Mouse (Mus musculus) hindbrain, embryonic 12.5 days (tissue): ENCODE data around the gene Sox5. TPM values are rescaled to one million over a fixed set of nuclear protein-coding genes. Genes with fewer than 3 reads are reported as not detected.

Experiments
- ATAC-seq: fragments of 200-750 bp; cut with Nextera tagmentation; 2 replicates; pipeline ENCODE4 v1.8.0; 2017; ENCODE audit warnings: moderate TSS enrichment; ENCODE audit not compliant: low FRiP score
- H3K27ac ChIP-seq: fragments of 300-500 bp; sonication (generic); 2 replicates; pipeline ENCODE4 v1.5.1; 2016; ENCODE audit warnings: mild to moderate bottlenecking
- H3K27me3 ChIP-seq: fragments of 300-500 bp; sonication (generic); 2 replicates; pipeline ENCODE4 v1.6.1; 2016; ENCODE audit warnings: mild to moderate bottlenecking
- H3K36me3 ChIP-seq: fragments of 300-500 bp; sonication (generic); 2 replicates; pipeline ENCODE4 v1.6.1; 2016; ENCODE audit warnings: mild to moderate bottlenecking
- H3K4me1 ChIP-seq: fragments of 300-500 bp; sonication (generic); 2 replicates; pipeline ENCODE4 v1.6.1; 2016
- H3K4me2 ChIP-seq: fragments of 300-500 bp; sonication (generic); replicated peaks from 2 replicates; pipeline ENCODE4 v1.6.1; 2016; ENCODE audit warnings: mild to moderate bottlenecking
- H3K4me3 ChIP-seq: fragments of 300-500 bp; sonication (generic); 2 replicates; pipeline ENCODE4 v1.5.1; 2016; ENCODE audit warnings: mild to moderate bottlenecking
- H3K9ac ChIP-seq: fragments of 300-500 bp; sonication (generic); 2 replicates; pipeline ENCODE4 v1.6.1; 2016; ENCODE audit warnings: mild to moderate bottlenecking, moderate library complexity
- H3K9me3 ChIP-seq: fragments of 300-500 bp; sonication (generic); replicated peaks from 2 replicates; pipeline ENCODE4 v1.6.1; 2016; ENCODE audit warnings: mild to moderate bottlenecking
- WGBS: fragments of 180-500 bp; shearing (Covaris S2); methylation state at CpG from one replicate; pipeline ENCODE4 v1.1.7; 2016; 5-methylcytosine and 5-hydroxymethylcytosine counted together
- polyA plus RNA-seq: library from polyadenylated mRNA; unstranded; fragments of >200 nt; fragmentation: Nextera tagmentation; extraction: Ambion mirVana; gene quantifications from 2 replicates; pipeline ENCODE4 v1.2.1, GENCODE M21; 2016

Sox5 gene
- polyA plus RNA-seq, 1 experiment from 2014 or later = 49.1 TPM

DNA sequence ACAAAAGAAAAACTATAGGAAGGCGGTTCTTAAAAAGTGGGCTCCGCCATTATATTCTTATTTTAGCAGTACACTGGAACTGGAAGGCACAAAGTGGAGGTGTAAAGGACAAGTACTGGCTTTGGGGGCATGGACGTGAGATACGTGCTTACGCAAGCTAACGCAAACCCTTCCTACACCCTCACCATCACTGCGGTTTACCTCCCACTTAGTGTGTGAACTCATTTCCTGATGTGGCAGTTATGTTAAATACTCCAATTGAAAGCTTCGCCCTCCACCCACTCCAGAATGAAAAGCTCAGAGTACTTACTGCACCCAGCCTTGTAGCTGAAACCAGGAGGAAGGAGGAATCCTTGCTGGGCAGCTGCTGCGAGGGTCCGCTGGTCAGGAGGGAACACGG is 821.3 kb downstream of the Sox5 start:
- no peaks in the 10 kb centered on the region for H3K27me3 ChIP-seq
- ATAC-seq = no peak
- no peaks in the 10 kb centered on the region for H3K4me1 ChIP-seq
- no peak overlapping the region for H3K9ac ChIP-seq
- no peak overlapping the region for H3K4me3 ChIP-seq
- WGBS = 96% methylated on average over 11 of the region's 11 CpGs
- H3K4me2 ChIP-seq = no peak overlapping the region
- H3K27ac ChIP-seq = no peak overlapping the region
- H3K36me3 ChIP-seq = peaks cover 3% of the 10 kb centered on the region; the same call in 1 of the 2 replicates
- no peaks in the 10 kb centered on the region for H3K9me3 ChIP-seq

DNA sequence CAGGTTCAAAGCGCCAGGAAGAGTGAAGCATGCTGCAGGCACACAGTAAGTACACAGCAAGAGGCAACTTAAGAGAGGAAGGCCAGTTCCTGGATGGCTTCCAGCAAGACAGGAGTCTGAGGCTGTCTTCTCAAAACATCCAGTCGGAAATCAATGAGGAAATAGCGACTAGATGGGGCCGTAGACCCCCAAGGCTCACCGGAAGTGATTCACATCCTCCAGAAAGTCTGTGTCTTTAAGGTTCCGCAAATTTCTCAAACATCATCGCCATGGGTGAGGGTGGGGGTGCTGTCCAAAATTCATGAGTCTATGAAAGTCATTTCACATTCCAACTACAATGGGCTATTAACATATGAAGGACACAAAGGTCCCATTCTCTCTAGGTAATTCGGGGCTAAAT is 821.7 kb downstream of the Sox5 start:
- 84% methylated on average over 8 of the region's 8 CpGs for WGBS
- no peak overlapping the region for H3K4me2 ChIP-seq
- H3K4me3 ChIP-seq = no peak overlapping the region
- H3K36me3 ChIP-seq = peaks cover 3% of the 10 kb centered on the region; the same call in 1 of the 2 replicates
- ATAC-seq = no peak
- H3K9ac ChIP-seq = no peak overlapping the region
- no peaks in the 10 kb centered on the region for H3K27me3 ChIP-seq
- no peaks in the 10 kb centered on the region for H3K9me3 ChIP-seq
- no peak overlapping the region for H3K27ac ChIP-seq
- no peaks in the 10 kb centered on the region for H3K4me1 ChIP-seq

DNA sequence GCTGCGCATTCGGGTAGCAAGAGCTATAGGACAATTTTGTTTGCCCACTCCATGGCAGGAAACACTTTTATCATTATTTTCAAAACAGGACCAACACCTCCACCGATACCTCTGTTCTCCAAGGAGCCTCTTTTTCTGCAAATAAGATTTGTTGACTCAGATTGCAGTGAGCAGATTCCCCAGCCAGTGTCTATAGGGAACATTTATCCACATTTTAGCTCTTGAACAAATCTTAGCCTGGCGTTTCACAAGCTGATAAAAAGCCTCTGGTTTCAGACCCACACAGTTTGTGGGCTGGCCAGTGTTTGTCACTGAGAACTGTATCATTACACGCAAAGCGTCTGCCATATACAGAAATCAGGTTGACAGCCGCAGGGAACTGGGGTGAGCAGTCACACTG is 823.4 kb downstream of the Sox5 start:
- no peak for ATAC-seq
- H3K4me3 ChIP-seq = no peak overlapping the region
- H3K9ac ChIP-seq = no peak overlapping the region
- H3K27ac ChIP-seq = no peak overlapping the region
- peaks cover 3% of the 10 kb centered on the region; the same call in 1 of the 2 replicates for H3K36me3 ChIP-seq
- no peaks in the 10 kb centered on the region for H3K4me1 ChIP-seq
- H3K27me3 ChIP-seq = no peaks in the 10 kb centered on the region
- 88% methylated on average over 7 of the region's 7 CpGs for WGBS
- H3K4me2 ChIP-seq = no peak overlapping the region
- H3K9me3 ChIP-seq = no peaks in the 10 kb centered on the region

DNA sequence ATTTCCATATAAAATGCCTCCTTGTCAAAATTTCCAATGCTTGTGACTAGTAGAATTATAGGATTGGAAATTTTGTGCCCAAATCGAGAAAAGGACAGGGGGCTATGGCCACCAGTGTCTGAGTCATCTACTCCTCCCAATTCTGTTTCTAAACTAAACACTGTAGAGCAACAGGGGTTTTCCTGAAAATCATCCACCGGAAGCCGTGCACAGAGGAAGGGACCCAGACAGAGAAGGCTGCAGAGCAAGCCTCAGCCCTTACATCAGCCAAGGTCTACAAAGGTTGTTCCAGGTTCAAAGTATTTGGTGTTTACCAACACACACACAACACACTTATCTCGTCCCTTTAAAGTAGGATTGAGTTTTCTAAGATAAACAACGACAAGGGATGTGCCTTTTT is 824.7 kb downstream of the Sox5 start:
- WGBS = 75% methylated on average over 5 of the region's 5 CpGs

DNA sequence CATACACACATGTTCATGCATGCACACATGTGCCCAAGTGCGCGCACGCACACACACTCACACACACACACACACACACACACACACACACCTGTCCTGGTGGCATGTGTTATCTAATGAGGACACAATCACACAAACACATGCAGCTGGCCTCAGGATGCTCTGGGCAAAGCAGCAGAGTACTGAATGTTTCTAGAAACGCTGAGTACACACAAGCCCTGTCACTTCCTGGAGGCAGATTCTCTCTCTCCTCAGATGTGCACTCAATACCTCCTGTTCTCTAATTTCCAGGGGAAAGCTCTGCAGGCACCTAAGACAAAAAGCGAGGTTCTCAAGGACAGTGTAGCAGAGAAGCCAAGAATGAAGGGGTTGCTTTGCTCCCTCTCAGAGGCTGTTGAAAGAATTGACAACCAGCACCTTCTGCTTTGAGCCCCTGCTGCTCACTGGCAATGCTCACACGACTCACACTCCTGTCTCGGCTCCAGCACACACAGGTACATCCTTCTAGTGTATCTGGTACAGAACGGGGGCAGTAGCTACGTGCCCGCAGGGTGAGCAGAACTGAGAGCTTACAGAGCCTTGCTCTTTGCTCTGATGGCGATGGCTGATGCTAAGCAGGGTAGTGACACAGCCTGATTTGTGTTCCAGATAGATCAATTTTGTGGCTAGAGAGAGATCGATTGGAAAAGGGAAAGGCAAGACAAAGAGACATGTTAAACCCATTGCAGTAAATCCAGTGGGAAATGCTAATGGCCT is 833.0 kb downstream of the Sox5 start:
- Histone ChIP-seq H3K4me3 (no peak overlapping the region), H3K27me3 (no peaks in the 10 kb centered on the region), H3K4me2 (no peak overlapping the region), H3K9me3 (no peaks in the 10 kb centered on the region), H3K9ac (no peak overlapping the region), H3K36me3 (no peaks in the 10 kb centered on the region), H3K27ac (peak overlapping the region; percentile 60), H3K4me1 (peaks cover 6% of the 10 kb centered on the region; the same call in 1 of the 2 replicates)
- 70% methylated on average over 12 of the region's 12 CpGs for WGBS
- no peak for ATAC-seq

More for the DNA sequence above, 824.7 kb downstream of the Sox5 start:
- no peak for ATAC-seq
- Histone ChIP-seq H3K4me3 (no peak overlapping the region), H3K4me2 (no peak overlapping the region), H3K4me1 (no peaks in the 10 kb centered on the region), H3K36me3 (peaks cover 3% of the 10 kb centered on the region; the same call in 1 of the 2 replicates), H3K9me3 (no peaks in the 10 kb centered on the region), H3K27me3 (no peaks in the 10 kb centered on the region), H3K9ac (no peak overlapping the region), H3K27ac (no peak overlapping the region)

DNA sequence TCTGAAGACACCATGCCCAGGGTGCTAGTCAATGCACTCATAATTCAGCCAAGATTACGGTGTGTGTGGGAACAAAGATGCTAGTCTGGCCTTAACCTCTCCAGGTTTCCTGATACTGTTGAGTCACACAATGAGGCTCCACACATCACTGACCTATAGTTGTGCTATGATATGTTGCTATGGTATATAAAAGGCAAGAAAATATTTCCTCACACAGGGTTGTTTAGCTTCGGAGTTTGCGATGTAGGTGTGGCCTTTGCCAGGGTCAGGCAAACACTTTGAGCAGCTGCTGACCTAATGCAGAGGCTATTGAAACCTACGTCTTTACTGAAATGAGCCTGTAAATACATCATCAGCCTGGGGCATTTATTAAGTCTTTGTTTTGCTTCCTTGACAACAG is 833.7 kb downstream of the Sox5 start:
- Histone ChIP-seq H3K27me3 (no peaks in the 10 kb centered on the region), H3K9me3 (no peaks in the 10 kb centered on the region), H3K4me3 (no peak overlapping the region), H3K36me3 (no peaks in the 10 kb centered on the region), H3K9ac (no peak overlapping the region), H3K4me1 (peaks cover 6% of the 10 kb centered on the region; the same call in 1 of the 2 replicates), H3K27ac (no peak overlapping the region), H3K4me2 (no peak overlapping the region)
- 77% methylated on average over 4 of the region's 4 CpGs for WGBS
- no peak for ATAC-seq

DNA sequence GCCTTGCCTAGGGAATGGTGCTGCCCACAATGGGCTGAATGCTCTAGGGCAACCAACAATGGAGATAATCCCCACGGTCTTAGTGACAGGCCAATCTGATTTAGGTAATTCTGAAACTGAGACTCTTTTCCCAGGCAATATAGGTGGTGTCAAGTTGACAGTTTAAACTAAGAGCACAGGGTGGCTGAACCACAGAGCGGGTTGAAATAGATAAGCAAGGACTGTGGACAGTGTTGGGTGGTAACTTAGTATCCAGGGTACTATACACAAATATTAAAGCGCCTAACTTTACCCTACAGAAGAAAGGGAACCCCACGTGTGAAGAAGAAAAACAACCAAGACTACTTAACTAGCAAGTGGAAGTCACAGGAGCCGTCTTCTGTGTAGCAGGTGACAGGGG is 838.7 kb downstream of the Sox5 start:
- WGBS = 91% methylated on average over 5 of the region's 5 CpGs
- H3K27me3 ChIP-seq = no peaks in the 10 kb centered on the region
- ATAC-seq = no peak

DNA sequence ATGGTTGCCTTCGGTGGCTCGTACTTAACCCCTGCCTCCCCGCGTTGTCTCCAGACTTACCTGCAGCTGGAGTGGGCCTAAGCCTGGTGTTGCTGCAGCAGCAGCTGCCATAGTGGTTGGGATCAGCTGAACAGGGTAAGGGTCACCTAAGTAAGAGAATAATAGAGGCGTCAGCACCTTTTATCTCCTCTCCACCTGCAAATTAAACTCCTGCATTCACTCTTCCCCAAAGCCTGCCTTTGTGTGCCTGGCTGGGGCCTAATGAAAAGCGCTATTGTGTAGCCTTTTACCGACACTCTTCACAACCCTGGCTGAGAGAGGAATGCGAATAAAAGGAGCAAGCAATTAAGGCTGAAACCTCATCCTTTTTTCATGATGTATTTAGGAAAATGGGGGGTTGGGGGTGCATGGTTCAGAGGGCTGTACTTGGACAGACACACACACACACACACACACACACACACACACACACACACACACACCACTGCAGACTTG is 840.4 kb downstream of the Sox5 start:
- peak; percentile 48; the same call in 1 of the 2 replicates for ATAC-seq

More for the DNA sequence above, 838.7 kb downstream of the Sox5 start:
- Histone ChIP-seq H3K36me3 (no peaks in the 10 kb centered on the region), H3K9me3 (no peaks in the 10 kb centered on the region), H3K4me2 (no peak overlapping the region), H3K27ac (no peak overlapping the region), H3K9ac (no peak overlapping the region), H3K4me3 (no peak overlapping the region), H3K4me1 (peaks cover 7% of the 10 kb centered on the region)

DNA sequence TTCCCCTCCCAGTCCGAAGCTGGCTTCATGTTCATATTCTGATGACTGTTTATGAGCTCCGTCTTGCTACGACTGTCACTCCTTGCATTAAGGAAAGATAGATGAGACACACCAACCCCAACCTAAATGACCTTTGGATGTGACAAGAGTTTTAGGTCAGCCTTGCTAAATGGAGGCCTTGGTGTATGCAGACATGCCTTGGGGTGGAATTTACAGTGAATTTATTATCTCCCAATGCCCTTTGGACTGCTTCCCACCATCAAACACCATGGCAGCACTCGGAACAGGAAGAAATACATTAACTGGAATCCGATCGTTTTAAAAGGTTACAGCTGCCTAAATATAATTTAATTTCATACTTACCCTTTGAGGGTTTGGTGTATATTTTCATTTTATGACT is 858.6 kb downstream of the Sox5 start:
- WGBS = 76% methylated on average over 6 of the region's 6 CpGs
- H3K9me3 ChIP-seq = no peaks in the 10 kb centered on the region
- H3K4me3 ChIP-seq = no peak overlapping the region
- H3K36me3 ChIP-seq = no peaks in the 10 kb centered on the region
- no peaks in the 10 kb centered on the region for H3K27me3 ChIP-seq
- ATAC-seq = no peak
- H3K9ac ChIP-seq = no peak overlapping the region
- no peak overlapping the region for H3K4me2 ChIP-seq
- 0 out of 2 replicates have a peak, but pooled peaks cover 2% of the 10 kb centered on the region for H3K4me1 ChIP-seq
- H3K27ac ChIP-seq = no peak overlapping the region

More for the DNA sequence above, 840.4 kb downstream of the Sox5 start:
- Histone ChIP-seq H3K27ac (0 out of 2 replicates have a peak overlapping the region, but pooled peaks have one; percentile 35), H3K27me3 (no peaks in the 10 kb centered on the region), H3K9me3 (no peaks in the 10 kb centered on the region), H3K36me3 (no peaks in the 10 kb centered on the region), H3K4me3 (no peak overlapping the region), H3K9ac (no peak overlapping the region), H3K4me1 (peaks cover 7% of the 10 kb centered on the region), H3K4me2 (no peak overlapping the region)
- WGBS = 11% methylated on average over 8 of the region's 8 CpGs

DNA sequence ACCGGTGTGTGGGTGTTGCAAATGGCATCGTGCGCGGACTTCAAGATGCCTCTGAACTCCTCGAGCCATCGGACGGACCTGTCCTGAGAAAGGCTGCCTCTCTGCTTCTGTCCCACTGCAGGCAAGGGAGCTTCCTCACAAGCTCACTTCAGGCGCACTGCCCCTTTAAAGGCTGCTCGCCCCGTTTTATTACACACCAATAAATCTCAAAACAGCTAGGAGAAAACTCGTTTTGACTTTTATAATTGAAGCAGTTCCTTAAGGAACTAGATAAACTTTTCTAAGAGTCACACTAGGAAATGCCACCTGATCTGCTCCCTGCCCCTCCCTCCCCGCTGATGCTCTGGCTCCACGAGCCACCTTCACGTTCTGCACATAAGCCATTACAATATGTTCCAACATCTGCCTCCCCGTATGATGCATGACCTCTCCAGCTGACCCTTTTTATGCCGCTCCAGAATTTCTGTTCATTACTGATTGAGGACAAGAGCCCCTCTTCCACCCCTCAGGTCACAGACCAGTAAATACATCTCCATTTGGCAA is 863.3 kb downstream of the Sox5 start:
- ATAC-seq = no peak
- WGBS = 66% methylated on average over 16 of the region's 16 CpGs
- Histone ChIP-seq H3K27me3 (no peaks in the 10 kb centered on the region), H3K27ac (no peak overlapping the region), H3K36me3 (peaks cover 3% of the 10 kb centered on the region; the same call in 1 of the 2 replicates), H3K4me3 (no peak overlapping the region), H3K9me3 (no peaks in the 10 kb centered on the region), H3K9ac (no peak overlapping the region; the same call in 1 of the 2 replicates), H3K4me2 (no peak overlapping the region), H3K4me1 (0 out of 2 replicates have a peak, but pooled peaks cover 2% of the 10 kb centered on the region)

DNA sequence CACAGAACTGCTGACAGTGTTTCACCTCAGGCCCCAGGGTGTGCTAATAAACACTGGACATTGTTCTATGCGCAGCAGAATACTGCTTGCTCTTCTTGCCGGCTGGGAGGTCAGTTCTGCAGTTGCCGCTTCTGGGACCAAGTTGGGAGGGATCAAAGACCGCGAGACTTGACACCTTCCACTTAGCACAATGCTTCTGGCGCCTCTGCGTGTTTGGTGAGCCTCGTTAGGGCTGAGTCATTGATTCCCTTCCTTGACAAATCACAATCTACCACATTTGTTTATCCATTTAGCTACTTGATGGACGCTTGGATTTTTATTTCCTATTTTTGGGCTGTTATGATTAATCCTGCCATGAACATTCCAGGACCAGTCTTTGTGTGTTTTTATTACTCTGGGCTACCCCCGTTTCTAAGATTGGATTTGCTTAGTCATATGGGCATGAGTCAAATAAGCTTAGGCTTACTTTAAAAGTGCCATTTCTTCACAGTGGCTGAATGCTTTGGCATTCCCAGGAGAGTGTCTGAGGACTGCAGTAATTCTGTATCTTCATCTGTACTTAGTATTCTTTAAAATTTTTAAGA is 865.5 kb downstream of the Sox5 start:
- WGBS = 78% methylated on average over 10 of the region's 10 CpGs
- peaks cover 3% of the 10 kb centered on the region; the same call in 1 of the 2 replicates for H3K36me3 ChIP-seq
- ATAC-seq = no peak

DNA sequence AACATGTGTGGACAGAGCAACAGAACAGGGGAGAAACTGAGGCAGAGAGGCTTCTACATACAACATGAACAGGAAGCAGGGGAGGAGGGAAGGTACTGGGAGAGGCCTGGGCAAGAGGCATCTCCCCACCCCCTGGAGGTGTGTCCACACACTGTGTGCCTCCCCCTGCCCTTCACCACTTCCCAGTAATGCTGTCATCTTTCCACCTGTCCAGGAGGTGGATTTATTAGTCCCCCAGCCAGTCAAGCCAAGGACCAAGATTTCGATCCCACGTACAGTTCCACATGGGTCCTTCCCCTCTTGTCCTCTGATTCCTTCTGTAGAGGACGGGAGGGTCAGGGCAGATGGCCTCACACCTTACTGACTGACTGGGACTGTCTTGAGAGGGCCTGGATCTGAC is 866.1 kb downstream of the Sox5 start:
- Histone ChIP-seq H3K27me3 (no peaks in the 10 kb centered on the region), H3K4me3 (no peak overlapping the region), H3K4me1 (0 out of 2 replicates have a peak, but pooled peaks cover 2% of the 10 kb centered on the region), H3K9me3 (no peaks in the 10 kb centered on the region), H3K27ac (no peak overlapping the region), H3K4me2 (no peak overlapping the region), H3K36me3 (peaks cover 3% of the 10 kb centered on the region; the same call in 1 of the 2 replicates), H3K9ac (no peak overlapping the region)
- ATAC-seq = no peak
- 98% methylated on average over 3 of the region's 3 CpGs for WGBS

More for the DNA sequence above, 865.5 kb downstream of the Sox5 start:
- Histone ChIP-seq H3K9ac (no peak overlapping the region), H3K4me1 (0 out of 2 replicates have a peak, but pooled peaks cover 2% of the 10 kb centered on the region), H3K4me2 (no peak overlapping the region), H3K9me3 (no peaks in the 10 kb centered on the region), H3K27me3 (no peaks in the 10 kb centered on the region), H3K27ac (no peak overlapping the region), H3K4me3 (no peak overlapping the region)
